13 mouse cellular contexts compared by ENCODE assay signal in the genomic region with DNA sequence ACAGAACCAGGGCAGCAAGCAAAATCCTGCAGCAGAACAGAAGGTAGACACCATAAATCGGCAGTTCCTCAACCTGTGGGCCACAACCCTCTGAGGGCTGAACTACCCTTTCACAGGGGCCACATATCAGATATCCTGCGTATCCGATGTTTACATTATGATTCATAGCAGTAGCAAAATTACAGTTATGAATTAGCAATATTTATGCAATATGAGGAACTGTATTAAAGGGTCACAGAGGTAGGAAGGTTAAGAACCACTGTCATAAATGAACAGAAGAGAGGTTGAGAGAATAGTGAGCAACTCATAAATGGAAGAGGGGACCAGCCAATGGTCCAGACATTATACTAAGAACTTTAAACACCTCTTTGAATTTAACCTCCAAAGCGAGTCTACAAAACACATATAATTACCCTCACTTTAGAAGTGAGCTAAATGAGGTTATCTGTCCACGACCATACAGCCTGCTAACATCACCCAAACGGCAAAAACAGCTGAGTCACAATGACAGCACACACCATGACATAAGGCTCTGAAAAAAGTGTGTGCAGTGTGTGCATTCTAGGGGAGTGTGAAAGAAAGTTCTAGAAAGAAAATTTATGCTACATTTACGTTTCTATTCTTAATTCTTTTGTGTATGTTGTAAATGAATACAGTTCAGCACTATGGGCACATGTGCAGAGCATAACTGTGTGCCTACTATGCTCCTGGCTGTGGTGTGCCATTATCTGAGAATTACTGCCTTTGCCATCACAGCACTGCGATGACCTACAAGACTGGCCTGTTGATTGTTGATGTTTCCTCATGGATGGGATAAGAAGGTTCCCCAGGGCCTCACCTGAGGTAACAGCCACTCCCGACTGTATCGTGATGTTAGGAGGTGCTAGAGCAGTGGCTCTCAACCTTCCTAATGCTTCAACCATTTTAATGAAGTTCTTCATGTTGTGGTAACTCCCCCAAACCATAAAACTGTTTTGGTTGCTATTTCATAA. TPM values are rescaled to one million over a fixed set of nuclear protein-coding genes. Genes with fewer than 3 reads are reported as not detected.
DNase-seq lines count a peak whose midpoint lies in the region; ATAC-seq and TF ChIP-seq lines count a peak whose summit lies in the region.
"Had no signal": no experiment of that assay in that cellular context is flagged by ENCODE, and none has a peak within 500 bp of the region (broad histone marks: within the 10 kb centered on the region; RNA-seq: fewer than 3 reads in every experiment).

No protein-coding gene starts in this region.

- TF ChIP-seq EP300 in CH12.LX (IDR thresholded peaks at IDR 0.05; ENCODE audit: low read length), result no peak

- H3K79me2 ChIP-seq in CH12.LX (replicated peaks; ENCODE audit: control insufficient read depth, extremely low read depth, insufficient read depth, poor library complexity, severe bottlenecking), result no peaks in the 10 kb centered on the region

- H3K4me2 ChIP-seq in CH12.LX (ENCODE audit: insufficient read depth, low read depth, poor library complexity, severe bottlenecking), result no peak overlapping the region
- H3K4me2 ChIP-seq in liver, embryonic 16.5 days (ENCODE audit: low read depth, low read length), result no peak overlapping the region
- no peak overlapping the region for H3K4me2 ChIP-seq in forebrain, embryonic 12.5 days
- H3K4me2 ChIP-seq: kidney, embryonic 15.5 days; neural tube, embryonic 12.5 days had no signal

- H3K27me3 ChIP-seq in CH12.LX (replicated peaks), result no peaks in the 10 kb centered on the region
- H3K27me3 ChIP-seq in liver, embryonic 16.5 days (ENCODE audit: control insufficient read depth, insufficient read depth, low read depth, low read length), result 0 out of 2 replicates have a peak, but pooled peaks cover 4% of the 10 kb centered on the region
- no peaks in the 10 kb centered on the region for H3K27me3 ChIP-seq in forebrain, embryonic 12.5 days
- H3K27me3 ChIP-seq: kidney, embryonic 15.5 days; neural tube, embryonic 12.5 days had no signal

- H3K9me3 ChIP-seq in CH12.LX (replicated peaks; ENCODE audit: low read length), result no peaks in the 10 kb centered on the region
- H3K9me3 ChIP-seq in liver, embryonic 16.5 days (replicated peaks; ENCODE audit: control insufficient read depth, low read length), result no peaks in the 10 kb centered on the region
- no peaks in the 10 kb centered on the region for H3K9me3 ChIP-seq in forebrain, embryonic 12.5 days
- H3K9me3 ChIP-seq: kidney, embryonic 15.5 days; neural tube, embryonic 12.5 days had no signal

- in situ Hi-C loops in CH12.LX (cut with MboI; ENCODE audit: low pct_ligation_motif_present, low pct_unique_long_range_greater_than_20kb, low sequenced_read_pairs), result no loop called here

- TF ChIP-seq POLR2A in CH12.LX (IDR thresholded peaks at IDR 0.05; ENCODE audit: low read depth, low read length), result no peak

- H3K4me1 ChIP-seq in CH12.LX (ENCODE audit: control insufficient read depth in 1 of 2, insufficient read depth in 2 of 2), result peaks cover 14 to 62% of the 10 kb centered on the region in 2 experiments
- peaks cover 4% of the 10 kb centered on the region for H3K4me1 ChIP-seq in liver, embryonic 16.5 days (ENCODE audit: control insufficient read depth, low read depth, low read length)
- peaks cover 12% of the 10 kb centered on the region for H3K4me1 ChIP-seq in forebrain, embryonic 12.5 days
- H3K4me1 ChIP-seq: kidney, embryonic 15.5 days had no signal

- H3K36me3 ChIP-seq in CH12.LX (replicated peaks in 1 of 2; ENCODE audit: control insufficient read depth in 1 of 2, insufficient read depth in 1 of 2, low read length in 1 of 2), result no peaks in the 10 kb centered on the region
- no peaks in the 10 kb centered on the region for H3K36me3 ChIP-seq in liver, embryonic 16.5 days (ENCODE audit: control insufficient read depth, insufficient read depth)
- no peaks in the 10 kb centered on the region for H3K36me3 ChIP-seq in forebrain, embryonic 12.5 days (replicated peaks)
- H3K36me3 ChIP-seq: kidney, embryonic 15.5 days; neural tube, embryonic 12.5 days had no signal

- ATAC-seq in common myeloid progenitor, adult 5-6 weeks (replicated peaks; ENCODE audit: low read depth, poor library complexity, severe bottlenecking), result peak; percentile 61
- peak; percentile 98 for ATAC-seq in liver, embryonic 16.5 days (ENCODE audit: low read depth)
- ATAC-seq in forebrain, embryonic 12.5 days (ENCODE audit: low FRiP score), result no peak
- ATAC-seq in inflammation-experienced regulatory T-cells, adult 6 months, result no peak
- ATAC-seq: midbrain, embryonic 16.5 days had no signal

- no peak for TF ChIP-seq CTCF in CH12.LX (conservative IDR thresholded peaks at IDR 0.05 in 1 of 2, IDR thresholded peaks at IDR 0.05 in 1 of 2; ENCODE audit: low read depth in 2 of 2, low read length in 2 of 2)

- H3K9ac ChIP-seq in CH12.LX (ENCODE audit: insufficient read depth, low read depth), result no peak overlapping the region
- no peak overlapping the region for H3K9ac ChIP-seq in liver, embryonic 16.5 days (ENCODE audit: low read depth, low read length)
- no peak overlapping the region for H3K9ac ChIP-seq in forebrain, embryonic 12.5 days
- H3K9ac ChIP-seq: kidney, embryonic 15.5 days; neural tube, embryonic 12.5 days had no signal

- no peak for TF ChIP-seq RAD21 in CH12.LX (IDR thresholded peaks at IDR 0.05; ENCODE audit: low read depth, low read length)

- H3K4me3 ChIP-seq in CH12.LX (replicated peaks in 1 of 3; ENCODE audit: low read depth in 2 of 3, low read length in 2 of 3, poor library complexity in 1 of 3), result no peak overlapping the region
- H3K4me3 ChIP-seq in liver, embryonic 16.5 days (ENCODE audit: low read depth, low read length), result no peak overlapping the region
- H3K4me3 ChIP-seq in forebrain, embryonic 12.5 days (replicated peaks), result no peak overlapping the region
- H3K4me3 ChIP-seq: kidney, embryonic 15.5 days; neural tube, embryonic 12.5 days had no signal

- dilution Hi-C loops in CH12.LX (cut with MboI; ENCODE audit: extremely low pct_ligation_motif_present, extremely low pct_unique_long_range_greater_than_20kb, low sequenced_read_pairs), result no loop called here

- 49% methylated on average over 10 of the region's 10 CpGs for WGBS in liver, embryonic 16.5 days (ENCODE audit: insufficient replicate concordance)
- WGBS in forebrain, embryonic 12.5 days, result 86% methylated on average over 10 of the region's 10 CpGs

- DNase-seq in 3T3-L1 (ENCODE audit: low read depth, low spot score) (peak; percentile 30), CH12.LX (ENCODE audit: extremely low read depth) (no peak)
- DNase-seq in lung, postnatal 25 days (ENCODE audit: low spot score), result no peak
- DNase-seq: cerebellum, adult 8-10 months; embryo, embryonic 11 days; lung, postnatal 36 days had no signal

- H3K27ac ChIP-seq in CH12.LX (ENCODE audit: insufficient read depth, low read depth), result no peak overlapping the region
- peak overlapping the region; percentile 77 for H3K27ac ChIP-seq in liver, embryonic 16.5 days (ENCODE audit: low read length)
- H3K27ac ChIP-seq in forebrain, embryonic 12.5 days, result no peak overlapping the region
- H3K27ac ChIP-seq: kidney, embryonic 15.5 days; neural tube, embryonic 12.5 days had no signal

TF ChIP-seq in CH12.LX, 34 proteins besides CTCF, POLR2A, EP300 and RAD21:
- TF ChIP-seq RCOR1 (conservative IDR thresholded peaks at IDR 0.05; ENCODE audit: low read depth, low read length) (no peak), MAFK (IDR thresholded peaks at IDR 0.05; ENCODE audit: insufficient replicate concordance, low read length) (0 out of 2 replicates have a peak, but pooled peaks have one; percentile 30)

RNA-seq across cellular contexts. Expression of a gene that starts 47.2 kb away (rescaled TPM):
- total RNA-seq in CH12.LX (2012; rRNA removed) (4.7 and 8.9 TPM in 2 replicates), CH12.LX (2014; rRNA removed) (2.2 and 3.5 TPM in 2 replicates)
- polyA plus RNA-seq in CH12.LX (2012; ENCODE audit: insufficient read length, low read depth), result 3.4 and 4.4 TPM in 2 replicates
- 16.3 and 18.5 TPM in 2 replicates for total RNA-seq in common myeloid progenitor, adult 5-6 weeks (2017)
- 5.9 and 7.5 TPM in 2 replicates for polyA plus RNA-seq in liver, embryonic 16.5 days (2015; fragmentation: Nextera tagmentation; extraction: Ambion mirVana)
- polyA plus RNA-seq in forebrain, embryonic 12.5 days (2016; fragmentation: Nextera tagmentation; extraction: Ambion mirVana), result 3.0 and 3.4 TPM in 2 replicates
- polyA plus RNA-seq in inflammation-experienced regulatory T-cells, adult 6 months (2017; shearing (Covaris generic)), result 100 to 1,000 TPM in 1 of 3 experiments, 10 to 100 TPM in 2; 43.2 to 111 (median 94.9) TPM

Comparison
In these comparisons a context has a peak if more than half of its experiments do, and no peak if none do; other contexts are left out.
1. ATAC-seq: peak in common myeloid progenitor, adult 5-6 weeks (single experiment) and liver, embryonic 16.5 days (single experiment); none in forebrain, embryonic 12.5 days (single experiment) and inflammation-experienced regulatory T-cells, adult 6 months (single experiment).